Mouse (Mus musculus): ENCODE data around the gene Dhx9.
"Not testable (repeated sequence)": the region's sequence is repeated elsewhere in the genome, so short reads cannot be mapped to it uniquely, and the experiment has no call there.

Dhx9 gene

DNA sequence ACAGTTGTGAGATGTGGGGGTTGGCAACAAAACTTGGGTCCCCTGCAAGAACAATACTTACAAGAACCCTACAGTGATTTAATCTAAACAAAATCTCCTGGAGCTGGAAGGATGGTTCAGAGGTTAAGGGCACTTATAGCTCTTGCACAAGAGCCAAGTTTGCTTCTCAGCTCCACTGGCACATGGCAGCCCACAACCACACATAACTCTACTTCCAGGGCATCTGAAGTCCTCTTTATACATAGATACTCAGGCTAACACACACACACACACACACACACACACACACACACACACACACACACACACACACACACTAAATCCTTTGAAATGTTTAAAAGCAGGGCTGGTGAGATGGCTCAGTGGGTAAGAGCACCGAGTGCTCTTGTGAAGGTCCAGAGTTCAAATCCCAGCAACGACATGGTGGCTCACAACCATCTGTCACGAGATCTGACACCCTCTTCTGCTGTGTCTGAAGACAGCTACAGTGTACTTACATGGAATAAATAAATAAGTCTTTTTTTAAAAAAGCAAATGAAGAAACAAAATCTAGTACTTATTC, 71.1 kb downstream of the Dhx9 start:
- not testable (repeated sequence) for DNase-seq (ENCODE audit: low spot score)

DNA sequence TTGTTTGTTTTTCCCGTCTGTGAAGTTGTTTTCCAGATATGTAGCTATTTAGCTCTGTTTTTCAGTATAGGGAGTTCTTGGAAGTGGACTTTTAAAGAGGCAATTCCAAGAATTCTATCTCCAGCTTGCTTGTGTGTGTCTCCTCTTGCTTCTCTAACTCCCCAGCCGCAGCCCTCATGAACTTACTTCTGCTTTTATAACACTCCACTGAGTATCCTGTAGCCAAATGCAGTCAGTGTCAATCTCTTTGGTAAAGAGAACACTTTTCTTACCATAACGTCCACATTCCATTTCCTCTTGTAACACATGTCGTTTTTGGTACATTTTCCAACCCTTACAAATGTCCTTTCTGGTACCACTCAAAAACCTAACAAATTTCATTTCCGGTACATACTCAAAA, 71.7 kb downstream of the Dhx9 start:
- DNase-seq (ENCODE audit: low spot score): not testable (repeated sequence)

DNA sequence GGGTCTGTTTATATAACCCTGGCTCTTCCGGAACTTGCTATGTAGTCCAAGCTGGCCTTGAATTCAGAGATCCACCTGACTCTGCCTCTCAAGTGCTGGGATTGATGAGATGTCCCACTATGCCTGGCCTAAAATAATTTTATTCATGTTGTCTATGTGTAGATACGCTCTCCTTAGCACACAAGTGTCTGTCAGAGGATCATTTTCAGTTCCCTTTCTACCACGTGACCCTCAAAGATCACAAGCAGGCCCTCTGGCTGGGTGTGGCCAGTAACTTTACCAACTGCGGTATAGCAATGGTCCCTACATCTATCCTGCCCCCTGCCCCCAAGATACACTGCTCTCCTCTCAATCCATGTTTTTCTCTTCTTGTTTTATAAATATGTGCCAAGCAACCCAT, 72.5 kb downstream of the Dhx9 start:
- peak; percentile 79 for DNase-seq (ENCODE audit: low spot score)

DNA sequence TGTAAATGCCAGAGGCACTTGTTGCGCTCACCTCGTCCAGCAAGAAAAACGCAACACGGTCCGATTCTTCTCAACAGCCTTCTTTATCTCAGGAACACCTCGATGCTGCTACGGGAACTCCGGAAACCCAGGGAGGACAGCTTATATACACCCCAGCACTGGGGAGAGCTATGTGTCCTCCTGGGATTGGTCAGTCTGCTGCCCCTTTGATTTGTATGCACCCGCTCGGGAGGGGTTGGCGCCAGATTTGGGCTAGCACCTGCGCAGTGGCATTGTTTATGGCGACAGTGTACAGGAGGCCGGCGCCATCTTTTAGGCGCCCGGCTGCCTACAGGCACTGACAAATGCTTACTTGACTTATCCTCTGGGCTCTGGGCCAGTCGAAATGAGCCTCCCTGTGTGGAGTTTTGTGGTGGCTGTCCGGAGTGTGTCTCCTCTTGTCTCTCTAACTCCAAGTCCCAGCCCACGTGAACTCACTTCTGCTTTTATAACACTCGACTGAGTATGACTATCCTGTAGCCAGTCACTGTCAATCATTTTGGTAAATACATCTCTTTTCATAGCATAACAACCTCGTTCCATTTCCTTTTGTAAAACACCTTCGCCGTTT, 73.2 kb downstream of the Dhx9 start:
- DNase-seq (ENCODE audit: low spot score): peak; percentile 91

DNA sequence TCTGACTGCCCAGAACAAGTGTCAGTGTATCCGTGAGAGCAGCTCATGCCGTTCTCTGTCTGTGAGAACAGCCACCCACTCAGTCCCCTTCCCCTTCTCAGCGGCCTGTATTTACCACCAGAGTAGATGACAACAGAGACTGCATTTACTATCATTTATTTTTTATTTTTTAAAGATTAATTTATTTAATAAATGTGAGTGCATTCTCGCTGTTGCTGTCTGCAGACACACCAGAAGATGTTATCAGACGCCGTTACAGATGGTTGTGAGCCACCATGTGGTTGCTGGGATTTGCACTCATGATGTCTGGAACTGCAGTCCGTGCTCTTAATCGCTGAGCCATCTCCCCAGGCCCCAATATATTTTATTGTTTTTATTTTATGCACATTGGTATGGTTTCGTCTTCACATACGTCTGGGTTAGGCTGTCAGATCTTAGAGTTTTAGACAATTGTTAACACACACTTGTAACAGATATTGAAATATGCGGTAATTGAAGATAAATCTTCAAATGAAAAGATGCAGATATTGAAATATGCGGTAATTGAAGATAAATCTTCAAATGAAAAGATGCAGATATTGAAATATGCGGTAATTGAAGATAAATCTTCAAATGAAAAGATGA, 74.0 kb downstream of the Dhx9 start:
- DNase-seq (ENCODE audit: low spot score): peak; percentile 81

DNA sequence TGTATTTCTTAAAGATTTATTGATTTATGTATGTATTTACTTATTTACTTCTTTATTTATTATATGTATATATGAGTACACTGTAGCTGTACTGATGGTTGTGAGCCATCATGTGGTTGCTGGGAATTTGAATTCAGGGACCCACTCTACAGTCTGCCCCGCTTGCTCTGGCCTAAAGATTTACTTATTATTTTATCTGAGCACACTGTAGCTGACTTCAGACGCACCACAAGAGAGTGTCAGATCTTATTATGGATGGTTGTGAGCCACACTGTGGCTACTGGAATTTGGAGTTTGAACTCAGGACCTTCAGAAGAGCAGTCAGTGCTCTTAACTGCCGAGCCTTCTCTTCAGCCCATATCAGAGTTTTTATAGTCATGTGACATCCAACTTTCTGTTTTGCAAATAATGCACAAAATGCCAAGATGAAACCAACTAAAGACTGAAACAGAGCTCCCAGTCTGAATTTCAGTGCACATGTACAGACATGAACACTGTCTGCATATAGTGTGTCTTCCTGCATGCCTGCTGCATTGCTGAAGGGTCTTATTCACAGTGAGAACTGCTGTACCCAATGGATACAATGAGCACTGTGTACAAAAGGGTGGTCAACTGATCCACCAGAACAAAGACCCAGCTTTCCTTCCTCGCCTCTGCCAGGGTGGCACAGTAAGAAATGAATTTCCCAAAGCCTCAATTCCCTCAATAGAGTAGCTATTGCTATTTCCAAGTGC, 74.6 kb downstream of the Dhx9 start:
- not testable (repeated sequence) for DNase-seq (ENCODE audit: low spot score)

DNA sequence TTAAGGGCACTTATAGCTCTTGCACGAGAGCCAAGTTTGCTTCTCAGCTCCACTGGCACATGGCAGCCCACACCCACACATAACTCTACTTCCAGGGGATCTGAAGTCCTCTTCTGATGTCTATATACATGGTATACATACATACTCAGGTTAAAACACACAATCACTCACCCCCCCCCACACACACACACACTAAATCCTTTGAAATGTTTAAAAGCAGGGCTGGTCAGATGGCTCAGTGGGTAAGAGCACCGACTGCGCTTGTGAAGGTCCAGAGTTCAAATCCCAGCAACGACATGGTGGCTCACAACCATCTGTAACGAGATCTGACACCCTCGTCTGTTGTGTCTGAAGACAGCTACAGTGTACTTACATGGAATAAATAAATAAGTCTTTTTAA, 75.7 kb downstream of the Dhx9 start:
- no peak for DNase-seq (ENCODE audit: low spot score)

DNA sequence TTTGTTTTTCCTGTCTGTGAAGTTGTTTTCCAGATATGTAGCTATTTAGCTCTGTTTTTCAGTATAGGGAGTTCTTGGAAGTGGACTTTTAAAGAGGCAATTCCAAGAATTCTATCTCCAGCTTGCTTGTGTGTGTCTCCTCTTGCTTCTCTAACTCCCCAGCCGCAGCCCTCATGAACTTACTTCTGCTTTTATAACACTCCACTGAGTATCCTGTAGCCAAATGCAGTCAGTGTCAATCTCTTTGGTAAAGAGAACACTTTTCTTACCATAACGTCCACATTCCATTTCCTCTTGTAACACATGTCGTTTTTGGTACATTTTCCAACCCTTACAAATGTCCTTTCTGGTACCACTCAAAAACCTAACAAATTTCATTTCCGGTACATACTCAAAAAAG, 76.5 kb downstream of the Dhx9 start:
- DNase-seq (ENCODE audit: low spot score): not testable (repeated sequence)

DNA sequence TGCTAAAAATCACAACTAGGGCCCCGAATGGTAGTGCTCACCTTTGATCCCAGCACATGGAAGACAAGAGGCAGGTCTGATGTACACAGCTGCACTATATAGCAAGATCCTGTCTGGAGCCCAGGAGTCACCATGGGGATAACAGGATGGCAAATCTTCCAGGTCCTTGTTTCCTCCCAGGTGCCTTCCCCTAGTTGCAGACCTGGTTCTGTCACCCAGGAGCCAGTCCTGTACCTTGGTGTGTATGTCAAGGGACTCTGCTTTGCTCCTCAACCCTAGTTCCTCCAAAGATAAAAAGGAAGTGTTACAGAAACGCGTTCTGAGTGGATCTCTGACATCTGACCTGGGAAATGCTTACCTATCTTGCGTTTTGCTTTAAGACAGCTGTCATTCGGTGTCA, 79.2 kb downstream of the Dhx9 start:
- DNase-seq (ENCODE audit: low spot score): not testable (repeated sequence)

DNA sequence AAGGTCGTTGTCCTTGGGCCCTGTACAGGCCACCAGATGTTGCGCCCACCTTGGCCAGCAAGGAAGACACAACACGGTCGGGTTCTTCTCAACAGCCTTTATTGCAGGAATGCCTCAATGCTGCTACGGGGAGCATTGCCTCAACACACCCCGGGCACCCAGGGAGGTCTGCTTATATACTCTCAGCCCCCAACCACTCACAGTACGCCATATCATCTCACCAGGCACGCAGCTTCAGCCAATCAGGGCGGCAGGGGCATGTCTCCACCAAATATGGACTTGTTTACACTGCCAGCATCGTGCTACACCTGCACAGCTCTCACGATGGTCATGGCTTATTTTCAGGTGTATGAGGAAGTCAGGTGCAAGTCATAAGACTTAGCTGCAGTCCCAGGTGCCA, 79.8 kb downstream of the Dhx9 start:
- DNase-seq (ENCODE audit: low spot score): not testable (repeated sequence)

All from layer of hippocampus, adult 11-12 months (tissue).